Mouse (Mus musculus) monocyte, adult 2 months (primary cell): ENCODE measurements around the gene Map1b.

Experiments
- DNase-seq, 2 experiments: peaks; one replicate each; pipeline ENCODE4 v3.0.0; 2022; ENCODE audit warnings: low spot score in 2 of 2, low read depth in 1 of 2

Map1b gene

GRCm38 (mm10) chr13:99492619-99493303 is 23.6 kb downstream of the Map1b start:
- no peak for DNase-seq

- DNase-seq: no peak
Measured at GRCm38 (mm10) chr13:99489998-99490397, 26.3 kb downstream of the Map1b start.

- no peak for DNase-seq
Measured at GRCm38 (mm10) chr13:99489175-99489574, 27.2 kb downstream of the Map1b start.

- DNase-seq: no peak
Measured at GRCm38 (mm10) chr13:99485861-99486260, 30.5 kb downstream of the Map1b start.

GRCm38 (mm10) chr13:99485331-99485733 is 31.0 kb downstream of the Map1b start:
- no peak for DNase-seq

- no peak for DNase-seq
Measured at GRCm38 (mm10) chr13:99484905-99485304, 31.4 kb downstream of the Map1b start.

GRCm38 (mm10) chr13:99483433-99483832 is 32.9 kb downstream of the Map1b start:
- no peak for DNase-seq

- DNase-seq: no peak
Measured at GRCm38 (mm10) chr13:99475488-99475887, 40.9 kb downstream of the Map1b start.

- DNase-seq: no peak
Measured at GRCm38 (mm10) chr13:99475033-99475432, 41.3 kb downstream of the Map1b start.

GRCm38 (mm10) chr13:99474108-99474507 is 42.2 kb downstream of the Map1b start:
- no peak for DNase-seq

GRCm38 (mm10) chr13:99472028-99472427 is 44.3 kb downstream of the Map1b start:
- DNase-seq: no peak

- DNase-seq: no peak
Measured at GRCm38 (mm10) chr13:99470084-99470483, 46.3 kb downstream of the Map1b start.

GRCm38 (mm10) chr13:99468267-99468666 is 48.1 kb downstream of the Map1b start:
- no peak for DNase-seq

- no peak for DNase-seq
Measured at GRCm38 (mm10) chr13:99466811-99467315, 49.5 kb downstream of the Map1b start.

- DNase-seq: no peak
Measured at GRCm38 (mm10) chr13:99466064-99466463, 50.3 kb downstream of the Map1b start.

GRCm38 (mm10) chr13:99464551-99464950 is 51.8 kb downstream of the Map1b start:
- DNase-seq: no peak

- no peak for DNase-seq
Measured at GRCm38 (mm10) chr13:99461886-99462285, 54.5 kb downstream of the Map1b start.

GRCm38 (mm10) chr13:99459612-99460011 is 56.7 kb downstream of the Map1b start:
- no peak for DNase-seq

- DNase-seq: no peak
Measured at GRCm38 (mm10) chr13:99458658-99459386, 57.5 kb downstream of the Map1b start.

GRCm38 (mm10) chr13:99454977-99455376 is 61.4 kb downstream of the Map1b start:
- DNase-seq: no peak

- no peak for DNase-seq
Measured at GRCm38 (mm10) chr13:99452444-99452843, 63.9 kb downstream of the Map1b start.

- no peak for DNase-seq
Measured at GRCm38 (mm10) chr13:99451276-99451675, 65.1 kb downstream of the Map1b start.
